Mouse (Mus musculus) heart, adult 2 months (tissue): ENCODE data around the gene Spdl1.

Experiments used
- CTCF ChIP-seq: fragments of 200-600 bp; IDR thresholded peaks from 2 replicates; pipeline ENCODE4 v1.8.1; 2022; ENCODE audit warnings: antibody characterized with exemption, mild to moderate bottlenecking, moderate library complexity
- POLR2A ChIP-seq: fragments of 200-500 bp; IDR thresholded peaks from 2 replicates; pipeline ENCODE4 v1.6.1; 2011; ENCODE audit warnings: mild to moderate bottlenecking, low read depth, low read length, control low read depth; ENCODE audit not compliant: insufficient read depth

- TF ChIP-seq POLR2A (no peak), CTCF (no peak)
Observed at GRCm38 (mm10) chr11:34776054-34776453, 57.4 kb downstream of the Spdl1 start.
